9 mouse cellular contexts compared by ENCODE assay signal in the genomic region with DNA sequence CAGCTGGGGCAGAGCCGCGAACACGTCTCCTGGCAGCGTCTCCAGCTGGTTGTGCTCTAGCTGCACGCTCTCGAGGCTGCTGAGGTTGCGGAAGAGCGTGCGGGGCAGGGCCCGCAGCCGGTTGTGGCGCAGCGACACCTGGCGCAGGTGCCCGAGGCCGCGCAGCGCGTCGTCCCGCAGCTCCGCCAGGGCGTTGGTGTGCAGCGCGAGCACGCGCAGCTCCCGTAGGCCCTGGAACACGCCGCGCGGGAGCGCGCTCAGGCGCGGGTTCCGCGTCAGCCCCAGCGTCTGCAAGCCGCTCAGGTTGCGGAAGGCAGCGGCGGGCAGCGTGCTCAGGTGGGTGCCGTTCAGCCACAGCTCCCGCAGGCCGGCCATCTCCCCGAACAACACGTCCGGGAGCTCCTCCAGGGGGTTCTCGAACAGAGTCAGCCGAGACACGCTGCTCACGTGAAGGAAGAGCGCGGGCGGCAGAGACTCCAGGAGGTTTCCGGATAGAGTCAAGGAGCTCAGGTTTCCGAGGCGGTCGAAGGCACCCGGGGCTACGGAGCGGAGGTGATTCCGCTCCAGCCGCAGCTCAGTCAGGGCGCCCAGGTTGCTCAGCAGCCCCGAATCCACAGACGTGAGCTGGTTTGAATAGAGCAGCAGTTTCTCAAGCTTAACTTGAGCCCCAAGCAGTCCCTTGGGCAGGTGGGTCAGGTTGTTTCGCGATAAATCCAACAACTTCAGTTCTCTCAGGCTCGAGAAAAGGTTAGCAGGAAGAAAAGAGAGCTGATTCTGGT. TPM values are rescaled to one million over a fixed set of nuclear protein-coding genes. Genes with fewer than 3 reads are reported as not detected.
DNase-seq lines count a peak whose midpoint lies in the region; ATAC-seq and TF ChIP-seq lines count a peak whose summit lies in the region.
"Had no signal": no experiment of that assay in that cellular context is flagged by ENCODE, and none has a peak within 500 bp of the region (broad histone marks: within the 10 kb centered on the region; RNA-seq: fewer than 3 reads in every experiment).

No protein-coding gene starts in this region.

- peak overlapping the region; percentile 100 for H3K4me2 ChIP-seq in forebrain, embryonic 11.5 days (ENCODE audit: low read depth, low read length, severe bottlenecking)
- H3K4me2 ChIP-seq in hindbrain, embryonic 13.5 days = peak overlapping the region; percentile 97

- peaks cover 40% of the 10 kb centered on the region for H3K36me3 ChIP-seq in G1E (replicated peaks)
- H3K36me3 ChIP-seq in forebrain, embryonic 11.5 days (ENCODE audit: control insufficient read depth, insufficient read depth, low read length) = no peaks in the 10 kb centered on the region
- H3K36me3 ChIP-seq in hindbrain, embryonic 13.5 days = no peaks in the 10 kb centered on the region

- H3K4me1 ChIP-seq in G1E (ENCODE audit: insufficient read depth, low read depth, low read length) = peaks cover 46% of the 10 kb centered on the region
- peaks cover 3% of the 10 kb centered on the region; the same call in 1 of the 2 replicates for H3K4me1 ChIP-seq in brown adipose tissue, adult 24 weeks (ENCODE audit: control insufficient read depth, insufficient read depth, insufficient read length, low read length)
- H3K4me1 ChIP-seq in forebrain, embryonic 11.5 days (replicated peaks; ENCODE audit: control insufficient read depth, insufficient read depth, low read length) = peaks cover 11% of the 10 kb centered on the region
- peaks cover 24% of the 10 kb centered on the region for H3K4me1 ChIP-seq in hindbrain, embryonic 13.5 days (replicated peaks)

- WGBS in forebrain, embryonic 11.5 days = under 1% methylated on average over 72 of the region's 72 CpGs
- WGBS in hindbrain, embryonic 13.5 days = under 1% methylated on average over 72 of the region's 72 CpGs

- H3K27ac ChIP-seq in brown adipose tissue, adult 24 weeks (replicated peaks; ENCODE audit: low read depth, low read length) = no peak overlapping the region
- H3K27ac ChIP-seq in forebrain, embryonic 11.5 days (ENCODE audit: low read depth, low read length) = no peak overlapping the region
- no peak overlapping the region for H3K27ac ChIP-seq in hindbrain, embryonic 13.5 days

- no peak for ATAC-seq in G1E (ENCODE audit: extremely low read depth, insufficient number of reproducible peaks, low FRiP score, poor library complexity, severe bottlenecking)
- peak; percentile 42; the same call in 1 of the 2 replicates for ATAC-seq in forebrain, embryonic 11.5 days (replicated peaks; ENCODE audit: low FRiP score)
- ATAC-seq in hindbrain, embryonic 13.5 days (ENCODE audit: low FRiP score) = peak; percentile 74

- H3K9ac ChIP-seq in forebrain, embryonic 11.5 days (ENCODE audit: low read length) = peak overlapping the region; percentile 55
- H3K9ac ChIP-seq in hindbrain, embryonic 13.5 days = peak overlapping the region; percentile 77

- H3K9me3 ChIP-seq in G1E (replicated peaks) = peaks cover 15% of the 10 kb centered on the region
- H3K9me3 ChIP-seq in forebrain, embryonic 11.5 days (ENCODE audit: control insufficient read depth, low read length) = no peaks in the 10 kb centered on the region
- no peaks in the 10 kb centered on the region for H3K9me3 ChIP-seq in hindbrain, embryonic 13.5 days

- peaks cover 17% of the 10 kb centered on the region for H3K27me3 ChIP-seq in G1E (ENCODE audit: insufficient read depth, low read length)
- peaks cover 44% of the 10 kb centered on the region for H3K27me3 ChIP-seq in forebrain, embryonic 11.5 days (ENCODE audit: control insufficient read depth, insufficient read depth, low read length)
- H3K27me3 ChIP-seq in hindbrain, embryonic 13.5 days = peaks cover 80% of the 10 kb centered on the region

- TF ChIP-seq CTCF in G1E (IDR thresholded peaks at IDR 0.05; ENCODE audit: low read depth, low read length) = no peak

- DNase-seq in G1E (ENCODE audit: low spot score) = no peak
- DNase-seq in forebrain, embryonic 11.5 days (ENCODE audit: low spot score) = peak; percentile 74
- peak; percentile 59 to 61 for DNase-seq in layer of hippocampus, postnatal 36 days
- DNase-seq in lung, postnatal 10 days = peak; percentile 17
- DNase-seq in retina, postnatal 1 day = peak; percentile 73
- peak; percentile 38 for DNase-seq in urinary bladder, postnatal 14 days (ENCODE audit: low spot score)

- H3K4me3 ChIP-seq in G1E (ENCODE audit: low read depth, low read length) = peak overlapping the region; percentile 68
- peak overlapping the region; percentile 55 for H3K4me3 ChIP-seq in brown adipose tissue, adult 24 weeks (ENCODE audit: insufficient read depth, low read depth, low read length)
- peak overlapping the region; percentile 55 for H3K4me3 ChIP-seq in forebrain, embryonic 11.5 days (ENCODE audit: low read depth, low read length)
- H3K4me3 ChIP-seq in hindbrain, embryonic 13.5 days = peak overlapping the region; percentile 50

RNA-seq across cellular contexts. Expression of a gene that starts 1.8 kb away (rescaled TPM):
- total RNA-seq in G1E (2014; fragmentation: Nextera tagmentation) (2.5 and 2.6 TPM in 2 replicates), G1E (2017) (24.6 and 25.0 TPM in 2 replicates)
- polyA plus RNA-seq in G1E (2012) = 32.3 and 33.8 TPM in 2 replicates
- not detected in 2 replicates for polyA plus RNA-seq in brown adipose tissue, adult 24 weeks (2012; ENCODE audit: insufficient read depth, insufficient read length, missing spikeins)
- 1.7 and 2.0 TPM in 2 replicates for polyA plus RNA-seq in forebrain, embryonic 11.5 days (2014; fragmentation: Nextera tagmentation; extraction: Ambion mirVana)
- polyA plus RNA-seq in hindbrain, embryonic 13.5 days (2015; fragmentation: Nextera tagmentation; extraction: Ambion mirVana) = 0.50 and 0.51 TPM in 2 replicates
- 1 to 10 TPM; 2.0 to 2.1 TPM for total RNA-seq in layer of hippocampus, postnatal 36 days (2021)

RNA-seq across cellular contexts. Expression of a gene that starts 25.7 kb away (rescaled TPM):
- total RNA-seq in G1E (2014; fragmentation: Nextera tagmentation) (not detected in 2 replicates), G1E (2017) (0.22 TPM in 1 of 2 replicates, not detected in the other)
- polyA plus RNA-seq in G1E (2012) = not detected in 2 replicates
- not detected in 2 replicates for polyA plus RNA-seq in brown adipose tissue, adult 24 weeks (2012; ENCODE audit: insufficient read depth, insufficient read length, missing spikeins)
- polyA plus RNA-seq in forebrain, embryonic 11.5 days (2014; fragmentation: Nextera tagmentation; extraction: Ambion mirVana) = 0.40 and 1.1 TPM in 2 replicates
- 0.26 and 0.28 TPM in 2 replicates for polyA plus RNA-seq in hindbrain, embryonic 13.5 days (2015; fragmentation: Nextera tagmentation; extraction: Ambion mirVana)
- total RNA-seq in layer of hippocampus, postnatal 36 days (2021) = under 1 TPM; 0.05 to 0.10 TPM

RNA-seq across cellular contexts. Expression of a gene that starts 41.5 kb away (rescaled TPM):
- total RNA-seq in G1E (2014; fragmentation: Nextera tagmentation) (not detected in 2 replicates), G1E (2017) (under 0.01 and 0.16 TPM in 2 replicates)
- polyA plus RNA-seq in G1E (2012) = not detected in 2 replicates
- polyA plus RNA-seq in brown adipose tissue, adult 24 weeks (2012; ENCODE audit: insufficient read depth, insufficient read length, missing spikeins) = 20.1 and 23.7 TPM in 2 replicates
- polyA plus RNA-seq in forebrain, embryonic 11.5 days (2014; fragmentation: Nextera tagmentation; extraction: Ambion mirVana) = not detected in 2 replicates
- not detected in 2 replicates for polyA plus RNA-seq in hindbrain, embryonic 13.5 days (2015; fragmentation: Nextera tagmentation; extraction: Ambion mirVana)
- not detected for total RNA-seq in layer of hippocampus, postnatal 36 days (2021)
- polyA plus RNA-seq: gonadal fat pad, adult 2 months had no signal

Comparison
In these comparisons a context has a peak if more than half of its experiments do, and no peak if none do; other contexts are left out.
1. RNA of a gene that starts 1.8 kb away (polyA plus RNA-seq): 32.3 to 33.8 TPM in G1E; 1.7 to 2.0 TPM in forebrain, embryonic 11.5 days, 0.50 to 0.51 TPM in hindbrain, embryonic 13.5 days and not detected in brown adipose tissue, adult 24 weeks; every median in the first group is over 10 times any median in the second.
2. RNA of a gene that starts 41.5 kb away (polyA plus RNA-seq): 20.1 to 23.7 TPM in brown adipose tissue, adult 24 weeks; not detected in G1E, not detected in forebrain, embryonic 11.5 days and not detected in hindbrain, embryonic 13.5 days; every median in the first group is over 10 times any median in the second.
3. Peak in every context shown above with its lines, with median percentiles within 50 percentile points of each other: H3K4me3 ChIP-seq.